Mouse (Mus musculus): ENCODE data around the gene Adtrp. TPM values are rescaled to one million over a fixed set of nuclear protein-coding genes. Genes with fewer than 3 reads are reported as not detected.

Gene Adtrp
- polyA plus RNA-seq, 1 experiment from 2014 or later: not detected

DNA sequence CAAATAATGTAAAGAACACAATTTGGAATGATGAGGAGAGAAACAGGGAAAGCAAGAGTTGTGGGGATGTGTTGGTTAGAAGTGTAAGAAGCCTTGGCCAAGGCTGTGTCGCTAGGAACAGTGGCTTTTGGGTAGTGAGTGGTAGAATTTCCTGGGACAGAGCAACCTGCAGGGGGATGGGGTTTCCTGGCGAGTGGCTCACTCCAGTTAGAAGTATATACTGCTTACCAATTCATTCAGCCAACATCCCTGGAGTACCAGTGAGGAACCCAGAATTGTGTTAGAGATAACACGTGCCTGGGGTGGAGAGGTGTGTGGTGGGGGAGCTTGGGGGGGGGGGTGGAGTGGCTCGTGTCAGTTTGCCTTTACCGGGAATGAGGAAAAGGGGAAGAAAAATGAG is 25.4 kb downstream of the Adtrp start:
- 18% methylated on average over 5 of the region's 5 CpGs for WGBS (ENCODE audit: insufficient replicate concordance)

DNA sequence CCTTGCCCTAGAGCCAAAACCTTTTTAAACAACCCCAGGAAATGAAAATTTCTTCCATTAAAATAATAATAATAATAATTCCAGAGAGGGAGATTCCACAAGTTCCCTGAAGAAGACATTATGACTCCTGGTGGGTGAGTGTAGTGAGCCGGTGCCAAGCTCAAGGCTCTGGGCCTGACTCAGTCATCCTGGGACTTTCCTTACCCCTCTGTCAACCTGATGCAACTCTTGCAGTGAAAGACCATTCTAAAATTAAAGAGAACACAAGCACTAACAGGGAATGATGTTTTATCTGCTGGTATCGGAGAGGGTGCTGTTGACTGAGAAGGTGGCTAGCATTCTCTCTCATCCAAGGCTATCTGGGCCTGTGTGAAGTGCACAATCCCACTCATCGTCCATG is 26.5 kb downstream of the Adtrp start:
- Histone ChIP-seq H3K9ac (ENCODE audit: low read depth, low read length) (no peak overlapping the region), H3K4me2 (no peak overlapping the region), H3K9me3 (replicated peaks; ENCODE audit: control insufficient read depth, low read length) (no peaks in the 10 kb centered on the region), H3K27ac (ENCODE audit: low read depth, low read length) (no peak overlapping the region), H3K27me3 (ENCODE audit: control insufficient read depth, insufficient read depth, low read length) (no peaks in the 10 kb centered on the region), H3K4me1 (ENCODE audit: control insufficient read depth, insufficient read depth, low read length) (no peaks in the 10 kb centered on the region), H3K36me3 (ENCODE audit: control insufficient read depth, insufficient read depth, low read length) (no peaks in the 10 kb centered on the region), H3K4me3 (ENCODE audit: low read depth, low read length) (no peak overlapping the region)
- no peak for ATAC-seq (replicated peaks; ENCODE audit: insufficient number of reproducible peaks, low FRiP score, low TSS enrichment)
- 84% methylated on average over 3 of the region's 3 CpGs for whole genome bisulfite sequencing (ENCODE audit: insufficient replicate concordance)

More for the DNA sequence above, 25.4 kb downstream of the Adtrp start:
- no peak for ATAC-seq (replicated peaks; ENCODE audit: insufficient number of reproducible peaks, low FRiP score, low TSS enrichment)
- Histone ChIP-seq H3K36me3 (ENCODE audit: control insufficient read depth, insufficient read depth, low read length) (no peaks in the 10 kb centered on the region), H3K4me1 (ENCODE audit: control insufficient read depth, insufficient read depth, low read length) (no peaks in the 10 kb centered on the region), H3K27me3 (ENCODE audit: control insufficient read depth, insufficient read depth, low read length) (no peaks in the 10 kb centered on the region), H3K4me2 (no peak overlapping the region), H3K4me3 (ENCODE audit: low read depth, low read length) (no peak overlapping the region), H3K27ac (ENCODE audit: low read depth, low read length) (no peak overlapping the region), H3K9ac (ENCODE audit: low read depth, low read length) (no peak overlapping the region), H3K9me3 (replicated peaks; ENCODE audit: control insufficient read depth, low read length) (no peaks in the 10 kb centered on the region)

DNA sequence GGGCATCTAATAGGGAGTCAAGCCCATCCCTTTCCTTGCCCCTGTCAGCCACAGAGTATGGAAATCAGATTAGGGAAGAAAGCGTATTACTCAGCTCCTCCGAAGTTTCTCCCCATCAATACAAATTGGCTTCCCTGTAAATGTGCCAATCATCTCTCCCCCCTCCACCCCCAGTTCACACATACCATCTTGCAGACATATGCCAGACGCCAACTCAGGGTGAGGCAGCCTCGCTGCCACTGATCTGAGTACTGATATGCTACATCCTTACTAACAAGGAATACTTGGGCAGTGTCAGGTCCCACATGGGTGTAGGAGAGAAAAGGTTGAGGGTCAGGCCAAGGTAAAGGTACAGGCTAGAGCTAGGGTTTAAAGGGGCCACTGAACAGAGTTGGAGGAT is 27.6 kb downstream of the Adtrp start:
- WGBS (ENCODE audit: insufficient replicate concordance): 69% methylated on average over 4 of the region's 4 CpGs
- no peaks in the 10 kb centered on the region for H3K4me1 ChIP-seq (ENCODE audit: control insufficient read depth, insufficient read depth, low read length)
- H3K27me3 ChIP-seq (ENCODE audit: control insufficient read depth, insufficient read depth, low read length): no peaks in the 10 kb centered on the region
- no peak for ATAC-seq (replicated peaks; ENCODE audit: insufficient number of reproducible peaks, low FRiP score, low TSS enrichment)
- no peaks in the 10 kb centered on the region for H3K36me3 ChIP-seq (ENCODE audit: control insufficient read depth, insufficient read depth, low read length)
- H3K27ac ChIP-seq (ENCODE audit: low read depth, low read length): no peak overlapping the region
- H3K4me2 ChIP-seq: no peak overlapping the region
- H3K9me3 ChIP-seq (replicated peaks; ENCODE audit: control insufficient read depth, low read length): no peaks in the 10 kb centered on the region
- H3K9ac ChIP-seq (ENCODE audit: low read depth, low read length): no peak overlapping the region
- no peak overlapping the region for H3K4me3 ChIP-seq (ENCODE audit: low read depth, low read length)

DNA sequence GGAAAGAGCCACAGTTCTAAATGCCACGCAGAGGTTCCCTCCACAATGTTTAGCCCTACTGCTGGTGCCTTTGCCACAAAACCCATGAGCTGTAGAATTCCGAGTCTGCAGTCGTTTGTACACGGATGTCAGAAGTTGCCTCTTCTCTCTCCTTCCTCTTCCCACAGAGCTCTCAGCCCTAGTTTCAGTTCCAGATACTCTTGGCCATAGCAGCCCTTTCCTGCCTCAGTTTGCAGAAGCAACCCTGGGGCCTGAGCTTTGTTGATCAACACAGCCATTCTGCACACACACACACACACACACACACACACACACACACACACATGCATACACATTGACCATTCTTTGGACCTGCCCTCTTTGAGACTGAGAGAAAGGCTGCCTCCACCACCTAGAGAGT is 28.0 kb downstream of the Adtrp start:
- H3K36me3 ChIP-seq (ENCODE audit: control insufficient read depth, insufficient read depth, low read length): no peaks in the 10 kb centered on the region
- H3K4me1 ChIP-seq (ENCODE audit: control insufficient read depth, insufficient read depth, low read length): no peaks in the 10 kb centered on the region
- WGBS (ENCODE audit: insufficient replicate concordance): 85% methylated on average over 4 of the region's 4 CpGs
- no peaks in the 10 kb centered on the region for H3K27me3 ChIP-seq (ENCODE audit: control insufficient read depth, insufficient read depth, low read length)
- no peak overlapping the region for H3K4me3 ChIP-seq (ENCODE audit: low read depth, low read length)
- H3K4me2 ChIP-seq: no peak overlapping the region
- ATAC-seq (replicated peaks; ENCODE audit: insufficient number of reproducible peaks, low FRiP score, low TSS enrichment): no peak
- H3K9me3 ChIP-seq (replicated peaks; ENCODE audit: control insufficient read depth, low read length): no peaks in the 10 kb centered on the region
- no peak overlapping the region for H3K27ac ChIP-seq (ENCODE audit: low read depth, low read length)
- no peak overlapping the region for H3K9ac ChIP-seq (ENCODE audit: low read depth, low read length)

DNA sequence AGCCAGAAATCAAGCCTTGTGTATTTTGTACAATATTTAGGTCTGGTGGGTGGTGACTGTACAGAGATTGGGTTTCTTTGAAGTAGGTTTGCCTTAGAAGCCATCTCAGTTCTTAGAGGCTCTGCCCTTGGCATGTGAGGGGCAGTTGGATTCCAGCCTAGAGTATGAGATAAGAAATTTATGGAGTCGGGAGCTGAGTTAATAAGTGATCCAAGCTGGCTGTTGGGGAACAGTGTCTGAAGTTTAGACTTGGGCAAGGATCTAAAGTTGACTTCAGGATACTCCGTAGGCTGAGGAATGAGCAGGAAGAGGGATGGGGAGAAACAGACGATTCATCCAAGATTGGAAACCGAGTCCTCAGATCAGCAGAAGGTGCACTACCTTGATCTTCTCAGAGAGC is 29.9 kb downstream of the Adtrp start:
- Histone ChIP-seq H3K9me3 (replicated peaks; ENCODE audit: control insufficient read depth, low read length) (no peaks in the 10 kb centered on the region), H3K9ac (ENCODE audit: low read depth, low read length) (no peak overlapping the region), H3K27me3 (ENCODE audit: control insufficient read depth, insufficient read depth, low read length) (no peaks in the 10 kb centered on the region), H3K4me1 (ENCODE audit: control insufficient read depth, insufficient read depth, low read length) (no peaks in the 10 kb centered on the region), H3K4me2 (no peak overlapping the region), H3K4me3 (ENCODE audit: low read depth, low read length) (no peak overlapping the region), H3K36me3 (ENCODE audit: control insufficient read depth, insufficient read depth, low read length) (no peaks in the 10 kb centered on the region), H3K27ac (ENCODE audit: low read depth, low read length) (no peak overlapping the region)
- 73% methylated on average over 4 of the region's 4 CpGs for WGBS (ENCODE audit: insufficient replicate concordance)
- ATAC-seq (replicated peaks; ENCODE audit: insufficient number of reproducible peaks, low FRiP score, low TSS enrichment): no peak

DNA sequence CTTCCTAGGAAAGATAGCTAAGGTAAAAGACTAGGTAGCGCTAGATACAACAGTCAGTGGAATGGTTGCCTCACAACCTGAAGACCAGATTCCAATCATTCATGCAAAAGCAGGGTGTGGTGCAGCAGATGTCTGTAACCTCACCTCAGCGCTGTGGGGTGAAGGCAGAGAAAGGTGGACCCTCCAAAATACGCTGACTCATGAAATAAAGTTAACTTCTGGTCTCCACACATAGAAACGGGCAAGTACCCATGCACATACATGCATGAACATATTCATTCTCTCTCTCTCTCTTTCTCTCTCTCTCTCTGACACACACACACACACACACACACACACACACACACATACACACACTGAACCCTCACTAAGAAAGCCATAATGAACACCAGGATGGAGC is 30.8 kb downstream of the Adtrp start:
- Histone ChIP-seq H3K9me3 (replicated peaks; ENCODE audit: control insufficient read depth, low read length) (no peaks in the 10 kb centered on the region), H3K4me1 (ENCODE audit: control insufficient read depth, insufficient read depth, low read length) (no peaks in the 10 kb centered on the region), H3K36me3 (ENCODE audit: control insufficient read depth, insufficient read depth, low read length) (no peaks in the 10 kb centered on the region), H3K27me3 (ENCODE audit: control insufficient read depth, insufficient read depth, low read length) (no peaks in the 10 kb centered on the region), H3K9ac (ENCODE audit: low read depth, low read length) (no peak overlapping the region), H3K4me3 (ENCODE audit: low read depth, low read length) (no peak overlapping the region), H3K27ac (ENCODE audit: low read depth, low read length) (no peak overlapping the region), H3K4me2 (no peak overlapping the region)
- 94% methylated on average over 4 of the region's 4 CpGs for WGBS (ENCODE audit: insufficient replicate concordance)
- no peak for ATAC-seq (replicated peaks; ENCODE audit: insufficient number of reproducible peaks, low FRiP score, low TSS enrichment)

DNA sequence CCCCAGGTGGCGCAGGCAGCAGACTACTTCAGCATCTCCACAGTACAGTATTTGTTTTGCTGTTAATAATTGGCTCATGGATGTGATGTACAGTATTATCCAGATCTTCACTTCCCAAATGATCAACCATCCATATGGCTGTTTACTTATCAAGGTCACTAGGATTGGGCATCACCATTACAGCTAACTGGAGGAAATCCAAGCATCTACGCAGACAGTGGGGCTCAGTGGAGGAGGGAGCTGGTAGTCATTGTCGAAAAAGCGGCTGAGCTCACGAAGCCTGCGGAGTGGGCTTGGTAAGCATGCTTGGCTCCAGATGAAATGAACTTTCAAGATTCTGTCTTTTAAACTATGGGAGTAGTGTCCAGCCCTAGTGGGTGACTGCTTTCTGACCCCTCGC is 36.7 kb downstream of the Adtrp start:
- no peak overlapping the region for H3K4me3 ChIP-seq (ENCODE audit: low read depth, low read length)
- H3K27ac ChIP-seq (ENCODE audit: low read depth, low read length): no peak overlapping the region
- H3K36me3 ChIP-seq (ENCODE audit: control insufficient read depth, insufficient read depth, low read length): no peaks in the 10 kb centered on the region
- H3K9me3 ChIP-seq (replicated peaks; ENCODE audit: control insufficient read depth, low read length): no peaks in the 10 kb centered on the region
- 92% methylated on average over 7 of the region's 7 CpGs for WGBS (ENCODE audit: insufficient replicate concordance)
- no peaks in the 10 kb centered on the region; the same call in 1 of the 2 replicates for H3K4me1 ChIP-seq (ENCODE audit: control insufficient read depth, insufficient read depth, low read length)
- H3K9ac ChIP-seq (ENCODE audit: low read depth, low read length): no peak overlapping the region
- no peak for ATAC-seq (replicated peaks; ENCODE audit: insufficient number of reproducible peaks, low FRiP score, low TSS enrichment)
- no peak overlapping the region for H3K4me2 ChIP-seq
- no peaks in the 10 kb centered on the region for H3K27me3 ChIP-seq (ENCODE audit: control insufficient read depth, insufficient read depth, low read length)

DNA sequence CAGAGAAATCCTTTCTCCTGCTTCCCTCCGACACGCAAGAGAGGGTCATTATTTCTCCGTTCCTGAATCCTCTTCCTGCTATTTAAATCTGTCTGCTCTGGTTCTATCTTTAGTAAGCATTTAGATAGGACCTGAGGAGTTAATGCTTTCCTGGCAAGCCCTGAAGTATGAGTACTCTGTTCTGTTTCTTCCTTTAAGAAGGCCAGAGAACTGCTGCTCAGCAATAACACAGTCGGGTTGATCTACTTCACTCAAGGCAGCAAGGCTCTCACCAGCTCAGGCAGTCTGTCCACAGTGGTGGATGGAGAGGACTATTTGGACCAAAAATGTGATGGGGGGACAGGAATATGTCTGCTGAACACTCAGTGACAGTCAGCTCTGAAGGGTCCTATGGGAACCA is 39.7 kb downstream of the Adtrp start:
- Histone ChIP-seq H3K4me3 (ENCODE audit: low read depth, low read length) (no peak overlapping the region), H3K9me3 (replicated peaks; ENCODE audit: control insufficient read depth, low read length) (no peaks in the 10 kb centered on the region), H3K4me2 (no peak overlapping the region), H3K36me3 (ENCODE audit: control insufficient read depth, insufficient read depth, low read length) (no peaks in the 10 kb centered on the region), H3K4me1 (ENCODE audit: control insufficient read depth, insufficient read depth, low read length) (peaks cover 3% of the 10 kb centered on the region; the same call in 1 of the 2 replicates), H3K9ac (ENCODE audit: low read depth, low read length) (no peak overlapping the region), H3K27ac (ENCODE audit: low read depth, low read length) (no peak overlapping the region), H3K27me3 (ENCODE audit: control insufficient read depth, insufficient read depth, low read length) (no peaks in the 10 kb centered on the region)
- no peak for ATAC-seq (replicated peaks; ENCODE audit: insufficient number of reproducible peaks, low FRiP score, low TSS enrichment)
- WGBS (ENCODE audit: insufficient replicate concordance): 46% methylated on average over 4 of the region's 4 CpGs

DNA sequence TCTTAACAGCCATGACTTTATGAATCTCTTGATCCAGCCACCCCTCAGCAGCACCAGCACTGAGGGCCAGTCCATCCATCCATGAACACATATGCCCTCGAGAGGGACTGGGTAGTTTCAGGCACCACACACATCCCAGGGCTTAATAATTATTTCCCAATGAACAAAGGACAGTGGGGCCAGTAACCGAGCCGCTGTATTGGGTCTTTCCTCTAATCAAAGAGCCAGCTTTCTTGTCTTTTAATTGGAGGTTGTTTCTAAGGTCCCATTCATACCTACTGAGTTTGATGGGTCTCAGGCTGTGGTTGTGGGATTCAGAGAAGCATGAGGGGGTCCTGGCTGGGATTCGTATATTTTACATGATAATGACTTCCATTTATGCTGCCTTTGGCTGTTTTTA is 40.2 kb downstream of the Adtrp start:
- Histone ChIP-seq H3K36me3 (ENCODE audit: control insufficient read depth, insufficient read depth, low read length) (no peaks in the 10 kb centered on the region), H3K27me3 (ENCODE audit: control insufficient read depth, insufficient read depth, low read length) (no peaks in the 10 kb centered on the region), H3K4me3 (ENCODE audit: low read depth, low read length) (no peak overlapping the region), H3K9ac (ENCODE audit: low read depth, low read length) (no peak overlapping the region), H3K9me3 (replicated peaks; ENCODE audit: control insufficient read depth, low read length) (no peaks in the 10 kb centered on the region), H3K4me1 (ENCODE audit: control insufficient read depth, insufficient read depth, low read length) (peaks cover 3% of the 10 kb centered on the region; the same call in 1 of the 2 replicates), H3K4me2 (no peak overlapping the region), H3K27ac (ENCODE audit: low read depth, low read length) (no peak overlapping the region)
- ATAC-seq (replicated peaks; ENCODE audit: insufficient number of reproducible peaks, low FRiP score, low TSS enrichment): no peak
- 83% methylated on average over 4 of the region's 4 CpGs for WGBS (ENCODE audit: insufficient replicate concordance)

Measured in heart, embryonic 11.5 days (tissue).